Mouse (Mus musculus): ENCODE measurements around the gene Mtx2.

DNA sequence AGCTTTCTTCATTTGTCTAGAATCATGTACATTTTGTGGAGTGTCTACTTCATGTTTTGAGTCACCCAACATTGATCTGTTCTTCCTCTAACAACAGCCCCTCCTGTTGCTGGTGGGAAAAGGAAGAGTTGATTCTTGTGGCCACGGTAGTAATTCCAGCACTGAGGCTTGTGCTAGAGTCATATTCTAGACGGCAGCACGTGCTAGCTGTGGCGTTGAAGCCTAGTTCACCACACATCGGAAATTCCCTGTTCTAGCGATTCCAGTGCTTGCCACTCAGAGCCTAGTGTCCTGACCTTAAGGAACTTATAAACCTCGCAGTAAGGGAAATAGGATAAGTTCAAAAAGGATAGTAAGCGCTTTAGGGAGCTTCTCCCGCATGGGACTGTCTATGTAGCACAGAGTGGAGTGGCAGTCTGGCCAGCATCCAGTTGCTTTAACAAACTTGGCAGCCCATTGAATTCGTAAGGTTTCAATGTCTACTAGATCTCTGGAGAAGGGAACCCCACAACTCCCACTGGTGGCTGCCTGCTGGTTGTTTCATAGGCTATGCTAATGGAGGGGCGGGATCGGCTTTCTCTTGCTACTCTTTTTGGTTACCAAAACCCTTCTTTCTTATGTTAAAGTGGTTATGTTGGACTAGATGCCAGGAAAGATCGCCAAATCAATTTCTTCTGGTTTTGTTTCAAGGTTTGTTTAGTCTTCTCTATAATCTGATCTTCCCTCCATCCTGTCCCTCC lies 47.9 kb upstream of the Mtx2 start:
- no peak for TF ChIP-seq POLR2A (IDR thresholded peaks at IDR 0.05; ENCODE audit: low read depth, low read length)
- TF ChIP-seq CTCF (conservative IDR thresholded peaks at IDR 0.05; ENCODE audit: insufficient read depth, insufficient read length, low read depth, low read length): no peak

Data from kidney, adult 2 months (tissue).